Mouse (Mus musculus): Measurements from ENCODE around the gene Myd88.

DNA sequence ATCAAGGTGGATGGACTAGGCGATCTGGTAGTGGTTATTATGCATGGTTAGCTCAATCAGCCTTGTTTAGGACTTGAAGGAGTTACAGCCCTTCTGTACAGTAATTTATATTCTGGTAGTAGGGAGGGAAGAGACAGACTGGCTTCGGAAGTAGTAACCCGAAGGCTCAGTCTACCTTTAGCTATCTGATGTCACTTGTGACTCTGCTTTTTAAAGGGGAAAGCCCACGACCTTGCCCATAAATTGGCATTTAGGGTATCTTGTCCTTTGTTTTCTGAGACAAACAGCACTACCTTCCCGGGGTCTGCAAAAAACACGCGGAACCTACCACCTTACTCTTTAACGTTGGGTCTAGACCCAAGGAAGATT, 1.0 kb downstream of the Myd88 start:
- TF ChIP-seq POLR2A (IDR thresholded peaks at IDR 0.05; ENCODE audit: extremely low read depth, insufficient read depth, low read length) (no peak), CTCF (IDR thresholded peaks at IDR 0.05; ENCODE audit: low read depth, low read length) (no peak)
